Mouse (Mus musculus): ENCODE results near the gene Celf3. TPM values are rescaled to one million over a fixed set of nuclear protein-coding genes. Genes with fewer than 3 reads are reported as not detected.

Celf3 gene
- polyA plus RNA-seq, 1 experiment from 2014 or later = 1.1 TPM

DNA sequence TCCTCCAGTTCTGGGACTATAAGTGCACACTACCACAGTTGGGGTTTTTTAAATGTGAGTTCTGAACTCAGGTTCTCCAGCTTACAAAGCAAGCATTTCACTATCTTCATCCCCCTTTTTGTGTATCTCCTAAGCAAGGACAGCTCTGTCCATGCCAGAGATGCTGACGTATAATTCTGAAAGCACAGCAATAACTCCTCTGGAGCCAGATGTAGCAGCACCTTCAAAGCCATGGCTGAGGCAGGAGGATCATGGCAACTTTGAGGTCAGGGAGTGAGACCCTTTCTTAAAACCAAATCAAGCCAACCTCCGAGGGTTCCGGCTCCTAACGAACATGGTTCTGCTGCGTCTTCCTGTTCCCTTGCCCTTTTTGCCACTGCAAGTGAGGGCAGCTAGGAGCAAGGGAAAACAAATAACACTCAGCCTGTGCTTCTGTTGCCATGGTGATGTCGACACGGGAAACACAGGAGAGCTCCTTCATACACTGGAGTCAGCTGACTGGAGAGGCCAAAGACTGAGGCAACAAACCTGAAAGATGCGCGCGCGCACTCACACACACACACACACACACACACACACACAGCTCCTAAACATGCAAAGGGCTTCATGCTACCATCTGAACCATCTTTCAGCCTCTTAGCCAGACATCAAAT lies 14.0 kb upstream of the Celf3 start:
- no peak overlapping the region for H3K9ac ChIP-seq
- H3K36me3 ChIP-seq = no peaks in the 10 kb centered on the region
- peaks cover 5% of the 10 kb centered on the region; the same call in 1 of the 2 replicates for H3K4me1 ChIP-seq (replicated peaks)
- peak; percentile 33; the same call in 1 of the 2 replicates for ATAC-seq (ENCODE audit: insufficient number of reproducible peaks, low FRiP score)
- no peak overlapping the region for H3K4me2 ChIP-seq
- H3K27ac ChIP-seq (ENCODE audit: poor library complexity, severe bottlenecking) = no peak overlapping the region
- 0 out of 2 replicates have a peak, but pooled peaks cover under 1% of the 10 kb centered on the region for H3K9me3 ChIP-seq (replicated peaks)
- no peak overlapping the region for H3K4me3 ChIP-seq
- H3K27me3 ChIP-seq (replicated peaks) = no peaks in the 10 kb centered on the region
- 51% methylated on average over 11 of the region's 11 CpGs for WGBS

GRCm38 (mm10) chr3:94465632-94466430 lies 12.3 kb upstream of the Celf3 start:
- H3K36me3 ChIP-seq = no peaks in the 10 kb centered on the region
- WGBS = 70% methylated on average over 13 of the region's 13 CpGs
- H3K4me1 ChIP-seq (replicated peaks) = peaks cover 5% of the 10 kb centered on the region; the same call in 1 of the 2 replicates
- H3K9me3 ChIP-seq (replicated peaks) = no peaks in the 10 kb centered on the region
- H3K27me3 ChIP-seq (replicated peaks) = no peaks in the 10 kb centered on the region
- no peak overlapping the region for H3K27ac ChIP-seq (ENCODE audit: poor library complexity, severe bottlenecking)
- no peak overlapping the region for H3K4me3 ChIP-seq
- no peak overlapping the region for H3K9ac ChIP-seq
- ATAC-seq (ENCODE audit: insufficient number of reproducible peaks, low FRiP score) = no peak
- no peak overlapping the region for H3K4me2 ChIP-seq

DNA sequence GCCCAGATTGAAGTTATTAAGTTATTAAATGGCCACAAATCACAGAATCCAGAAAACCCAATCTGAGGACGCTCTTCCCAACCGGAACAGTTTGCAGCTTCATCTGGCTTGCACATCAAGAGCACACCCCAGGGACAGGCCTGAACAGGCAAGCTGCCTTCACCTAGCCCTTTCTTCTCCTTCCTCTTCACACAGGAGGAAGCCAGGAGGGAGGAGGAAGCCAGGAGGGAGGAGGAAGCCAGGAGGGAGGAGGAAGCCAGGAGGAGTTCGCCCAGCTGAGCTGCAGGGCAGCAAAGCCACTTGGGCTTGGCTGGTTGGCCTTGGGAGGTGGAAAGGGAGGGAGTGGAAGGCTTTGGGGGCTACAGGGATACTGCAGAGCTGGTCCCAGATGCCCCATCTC lies 9.2 kb upstream of the Celf3 start:
- no peak for ATAC-seq (ENCODE audit: insufficient number of reproducible peaks, low FRiP score)
- H3K27me3 ChIP-seq (replicated peaks) = no peaks in the 10 kb centered on the region
- H3K4me1 ChIP-seq (replicated peaks) = peaks cover 23% of the 10 kb centered on the region
- WGBS = 51% methylated on average over 3 of the region's 3 CpGs
- no peaks in the 10 kb centered on the region for H3K9me3 ChIP-seq (replicated peaks)
- no peak overlapping the region for H3K27ac ChIP-seq (ENCODE audit: poor library complexity, severe bottlenecking)
- no peak overlapping the region for H3K9ac ChIP-seq
- no peaks in the 10 kb centered on the region for H3K36me3 ChIP-seq
- no peak overlapping the region for H3K4me2 ChIP-seq
- no peak overlapping the region for H3K4me3 ChIP-seq

GRCm38 (mm10) chr3:94472447-94473114 lies 5.5 kb upstream of the Celf3 start:
- peak overlapping the region; percentile 35 for H3K4me3 ChIP-seq
- peak overlapping the region; percentile 53; the same call in 1 of the 2 replicates for H3K9ac ChIP-seq
- 7% methylated on average over 28 of the region's 28 CpGs for WGBS
- H3K27ac ChIP-seq (ENCODE audit: poor library complexity, severe bottlenecking) = peak overlapping the region; percentile 71
- H3K9me3 ChIP-seq (replicated peaks) = no peaks in the 10 kb centered on the region
- peak; percentile 78 for ATAC-seq (ENCODE audit: insufficient number of reproducible peaks, low FRiP score)
- peak overlapping the region; percentile 76 for H3K4me2 ChIP-seq
- no peaks in the 10 kb centered on the region for H3K36me3 ChIP-seq
- H3K27me3 ChIP-seq (replicated peaks) = no peaks in the 10 kb centered on the region
- H3K4me1 ChIP-seq (replicated peaks) = peaks cover 35% of the 10 kb centered on the region

DNA sequence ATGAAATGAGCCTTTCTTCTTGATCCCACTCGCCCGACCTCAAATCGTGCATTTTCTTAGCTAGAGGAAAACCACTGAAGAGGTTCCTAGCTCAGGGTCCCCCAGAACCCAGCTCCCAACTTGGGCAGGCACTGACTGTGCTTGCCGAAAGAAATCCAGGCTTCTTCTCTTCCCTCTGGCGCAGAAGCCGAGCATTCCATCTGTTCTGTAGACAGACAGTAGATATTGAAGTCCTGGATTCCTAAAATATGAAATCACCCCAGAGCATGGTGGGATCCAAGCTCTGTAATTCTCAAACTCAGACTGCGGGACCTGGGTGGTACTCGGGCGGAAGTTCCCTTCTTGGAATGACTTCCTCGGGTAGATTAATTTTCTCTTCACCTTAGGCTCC lies 5.0 kb upstream of the Celf3 start:
- Histone ChIP-seq H3K27ac (ENCODE audit: poor library complexity, severe bottlenecking) (peak overlapping the region; percentile 71), H3K4me2 (peak overlapping the region; percentile 76), H3K4me1 (replicated peaks) (peaks cover 36% of the 10 kb centered on the region), H3K9me3 (replicated peaks) (no peaks in the 10 kb centered on the region), H3K4me3 (peak overlapping the region; percentile 35; the same call in 1 of the 2 replicates), H3K36me3 (no peaks in the 10 kb centered on the region), H3K9ac (peak overlapping the region; percentile 53; the same call in 1 of the 2 replicates), H3K27me3 (replicated peaks) (peaks cover 2% of the 10 kb centered on the region; the same call in 1 of the 2 replicates)
- no peak for ATAC-seq (ENCODE audit: insufficient number of reproducible peaks, low FRiP score)
- WGBS = 30% methylated on average over 10 of the region's 10 CpGs

DNA sequence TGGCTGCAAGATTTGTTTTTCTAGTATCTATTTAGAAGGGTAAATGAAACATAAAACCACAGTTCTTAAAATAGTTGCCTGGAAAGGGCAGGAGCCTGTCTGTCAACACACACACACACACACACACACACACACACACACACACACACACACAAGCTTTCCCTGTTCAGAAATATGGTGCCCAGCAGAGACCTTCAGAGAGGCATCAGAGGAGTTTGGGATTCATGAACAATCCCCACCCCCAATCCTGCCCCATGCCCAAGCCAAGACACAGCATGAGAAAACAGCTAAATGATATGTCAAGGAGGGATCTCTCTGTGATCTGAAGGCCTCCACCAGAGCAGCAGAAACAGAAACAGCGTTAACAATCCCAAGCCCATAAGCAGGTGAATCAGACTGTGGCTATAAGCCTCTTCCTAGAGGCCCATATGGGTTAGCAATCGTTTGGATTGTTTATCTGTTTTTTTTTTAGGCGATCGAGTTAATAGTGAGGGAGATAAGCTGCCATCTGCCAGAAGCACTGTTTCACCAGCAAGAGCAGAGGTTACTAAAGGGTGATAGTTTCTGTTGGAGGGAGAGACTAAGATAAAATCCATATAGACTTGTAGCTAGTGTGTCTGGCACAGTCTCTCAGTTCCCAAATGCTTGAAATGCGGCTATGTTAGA lies 4.4 kb upstream of the Celf3 start:
- Histone ChIP-seq H3K4me3 (no peak overlapping the region), H3K9me3 (replicated peaks) (no peaks in the 10 kb centered on the region), H3K27ac (ENCODE audit: poor library complexity, severe bottlenecking) (peak overlapping the region; percentile 29; the same call in 1 of the 2 replicates), H3K4me1 (replicated peaks) (peaks cover 40% of the 10 kb centered on the region), H3K27me3 (replicated peaks) (peaks cover 8% of the 10 kb centered on the region), H3K9ac (no peak overlapping the region), H3K4me2 (no peak overlapping the region), H3K36me3 (no peaks in the 10 kb centered on the region)
- no peak for ATAC-seq (ENCODE audit: insufficient number of reproducible peaks, low FRiP score)
- WGBS = 31% methylated on average over 5 of the region's 5 CpGs

- Histone ChIP-seq H3K9ac (no peak overlapping the region), H3K27ac (ENCODE audit: poor library complexity, severe bottlenecking) (no peak overlapping the region), H3K9me3 (replicated peaks) (no peaks in the 10 kb centered on the region), H3K4me1 (replicated peaks) (peaks cover 49% of the 10 kb centered on the region), H3K27me3 (replicated peaks) (peaks cover 35% of the 10 kb centered on the region), H3K4me3 (no peak overlapping the region), H3K4me2 (no peak overlapping the region), H3K36me3 (no peaks in the 10 kb centered on the region)
- 40% methylated on average over 8 of the region's 8 CpGs for WGBS
- no peak for ATAC-seq (ENCODE audit: insufficient number of reproducible peaks, low FRiP score)
Observed at GRCm38 (mm10) chr3:94476301-94477035, 1.6 kb upstream of the Celf3 start.

GRCm38 (mm10) chr3:94477444-94477843 lies 651 bp upstream of the Celf3 start:
- Histone ChIP-seq H3K9ac (no peak overlapping the region), H3K27me3 (replicated peaks) (peaks cover 35% of the 10 kb centered on the region), H3K4me1 (replicated peaks) (peaks cover 50% of the 10 kb centered on the region), H3K27ac (ENCODE audit: poor library complexity, severe bottlenecking) (no peak overlapping the region), H3K36me3 (no peaks in the 10 kb centered on the region), H3K4me3 (no peak overlapping the region), H3K4me2 (no peak overlapping the region), H3K9me3 (replicated peaks) (no peaks in the 10 kb centered on the region)
- 59% methylated on average over 4 of the region's 4 CpGs for WGBS
- no peak for ATAC-seq (ENCODE audit: insufficient number of reproducible peaks, low FRiP score)

DNA sequence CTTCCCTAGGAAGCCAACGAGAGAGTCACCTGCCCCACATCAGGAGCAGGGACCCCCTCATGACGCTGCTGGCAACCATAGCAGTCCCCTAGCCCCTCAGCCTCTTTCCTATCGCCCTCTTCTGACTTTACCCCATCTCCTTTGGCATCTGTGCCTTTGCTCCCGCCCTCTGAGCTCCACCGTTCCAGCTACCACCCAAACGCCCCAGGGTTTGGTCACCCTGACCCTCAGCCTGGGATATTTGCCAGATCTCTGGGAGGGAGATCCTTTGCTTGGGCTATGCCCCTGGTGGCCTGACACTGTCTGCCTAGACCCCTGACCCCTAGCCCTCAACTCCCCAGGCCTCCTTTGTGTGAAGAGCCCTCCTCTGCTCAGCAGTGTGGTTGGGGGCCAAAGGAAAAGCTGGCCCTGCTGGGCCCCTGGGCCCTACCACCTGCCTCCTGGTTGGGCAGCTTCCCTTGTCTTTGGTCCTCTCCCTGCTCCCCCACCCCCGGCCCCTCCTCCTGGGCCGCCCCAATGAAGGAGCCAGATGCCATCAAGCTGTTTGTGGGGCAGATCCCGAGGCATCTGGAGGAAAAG lies 585 bp downstream of the Celf3 start:
- no peak overlapping the region for H3K27ac ChIP-seq (ENCODE audit: poor library complexity, severe bottlenecking)
- peaks cover 35% of the 10 kb centered on the region for H3K27me3 ChIP-seq (replicated peaks)
- H3K9ac ChIP-seq = no peak overlapping the region
- H3K9me3 ChIP-seq (replicated peaks) = no peaks in the 10 kb centered on the region
- H3K4me3 ChIP-seq = no peak overlapping the region
- H3K4me2 ChIP-seq = no peak overlapping the region; the same call in 1 of the 2 replicates
- ATAC-seq (ENCODE audit: insufficient number of reproducible peaks, low FRiP score) = no peak
- WGBS = 16% methylated on average over 9 of the region's 9 CpGs
- peaks cover 45% of the 10 kb centered on the region for H3K4me1 ChIP-seq (replicated peaks)
- no peaks in the 10 kb centered on the region for H3K36me3 ChIP-seq

- Histone ChIP-seq H3K9me3 (replicated peaks) (no peaks in the 10 kb centered on the region), H3K4me2 (peak overlapping the region; percentile 56), H3K27me3 (replicated peaks) (peaks cover 35% of the 10 kb centered on the region), H3K27ac (ENCODE audit: poor library complexity, severe bottlenecking) (no peak overlapping the region), H3K4me3 (0 out of 2 replicates have a peak overlapping the region, but pooled peaks have one; percentile 10), H3K9ac (no peak overlapping the region), H3K36me3 (no peaks in the 10 kb centered on the region), H3K4me1 (replicated peaks) (peaks cover 37% of the 10 kb centered on the region)
- ATAC-seq (ENCODE audit: insufficient number of reproducible peaks, low FRiP score) = no peak
- 3% methylated on average over 11 of the region's 11 CpGs for WGBS
Observed at GRCm38 (mm10) chr3:94479564-94479963, 1.5 kb downstream of the Celf3 start.

Measured in heart, embryonic 12.5 days (tissue).